ENCODE assay signal across 33 mouse cellular contexts in genomic region chr19:7616231-7616930, GRCm38 (mm10). TPM values are rescaled to one million over a fixed set of nuclear protein-coding genes. Genes with fewer than 3 reads are reported as not detected.
DNase-seq lines count a peak whose midpoint lies in the region; ATAC-seq and TF ChIP-seq lines count a peak whose summit lies in the region.
"Had no signal": no experiment of that assay in that cellular context is flagged by ENCODE, and none has a peak within 500 bp of the region (broad histone marks: within the 10 kb centered on the region; RNA-seq: fewer than 3 reads in every experiment).

No protein-coding gene starts in this region.

- H3K4me2 ChIP-seq in lung, embryonic 14.5 days: no peak overlapping the region
- H3K4me2 ChIP-seq: forebrain, embryonic 13.5 days; heart, embryonic 12.5 days; heart, embryonic 15.5 days; hindbrain, embryonic 14.5 days had no signal

- ATAC-seq in lung, embryonic 14.5 days (ENCODE audit: insufficient read depth): no peak
- ATAC-seq: activated CD4-positive, CD25-positive, alpha-beta regulatory T cell, adult 4 months; forebrain, embryonic 16.5 days; hindbrain, postnatal 0 days; inflammation-experienced regulatory T-cells, adult 6 months had no signal

- peak; percentile 71 for DNase-seq in lung, embryonic 14.5 days
- DNase-seq in lung, adult 18-20 months: no peak
- DNase-seq in lung, postnatal 36 days: peak; percentile 22
- DNase-seq in lung, postnatal 14 days: no peak
- peak; percentile 69 for DNase-seq in NIH3T3 (ENCODE audit: low read depth)
- peak; percentile 4 for DNase-seq in embryonic facial prominence, embryonic 10.5 days (ENCODE audit: low spot score)
- no peak for DNase-seq in thymus, postnatal 14 days
- DNase-seq: adrenal gland, postnatal 10 days; adrenal gland, postnatal 36 days; B cell, adult 2 months; cerebellum, adult 11 months; cerebellum, adult 8-10 months; cerebellum, postnatal 10 days; cerebellum, postnatal 36 days; embryo, embryonic 11 days; gastrocnemius, adult 2 months; gastrocnemius, postnatal 14 days; heart, adult 18-20 months; heart, postnatal 10 days; heart, postnatal 4 days had no signal

- 0 out of 2 replicates have a peak, but pooled peaks cover 3% of the 10 kb centered on the region for H3K4me1 ChIP-seq in lung, embryonic 14.5 days (ENCODE audit: insufficient read depth)
- H3K4me1 ChIP-seq in embryonic facial prominence, embryonic 10.5 days: peaks cover 9% of the 10 kb centered on the region

- 68% methylated on average over 5 of the region's 5 CpGs for WGBS in lung, embryonic 14.5 days
- WGBS in embryonic facial prominence, embryonic 10.5 days: 80% methylated on average over 5 of the region's 5 CpGs

- H3K9me3 ChIP-seq in lung, embryonic 14.5 days (ENCODE audit: low read depth, low read length): no peaks in the 10 kb centered on the region
- no peaks in the 10 kb centered on the region for H3K9me3 ChIP-seq in embryonic facial prominence, embryonic 10.5 days
- H3K9me3 ChIP-seq: forebrain, embryonic 10.5 days; forebrain, embryonic 13.5 days; G1E; heart, embryonic 12.5 days; heart, embryonic 15.5 days had no signal

- no peaks in the 10 kb centered on the region for H3K36me3 ChIP-seq in lung, embryonic 14.5 days (ENCODE audit: insufficient read depth)
- H3K36me3 ChIP-seq in embryonic facial prominence, embryonic 10.5 days (replicated peaks): no peaks in the 10 kb centered on the region
- H3K36me3 ChIP-seq: forebrain, embryonic 10.5 days; G1E; heart, embryonic 12.5 days; heart, embryonic 15.5 days had no signal

- H3K27me3 ChIP-seq in lung, embryonic 14.5 days (ENCODE audit: insufficient read depth, low read length): 0 out of 2 replicates have a peak, but pooled peaks cover 4% of the 10 kb centered on the region
- peaks cover 46% of the 10 kb centered on the region for H3K27me3 ChIP-seq in embryonic facial prominence, embryonic 10.5 days (replicated peaks; ENCODE audit: low read depth, poor library complexity, severe bottlenecking)
- H3K27me3 ChIP-seq: CH12.LX had no signal

- H3K9ac ChIP-seq in lung, embryonic 14.5 days: no peak overlapping the region
- H3K9ac ChIP-seq: forebrain, embryonic 13.5 days; heart, embryonic 12.5 days; heart, embryonic 15.5 days; hindbrain, embryonic 14.5 days had no signal

- TF ChIP-seq CTCF in lung, embryonic 14.5 days (IDR thresholded peaks at IDR 0.05; ENCODE audit: low read depth): no peak

- H3K4me3 ChIP-seq in lung, embryonic 14.5 days (ENCODE audit: low read depth, low read length): no peak overlapping the region
- H3K4me3 ChIP-seq in embryonic facial prominence, embryonic 10.5 days: no peak overlapping the region
- H3K4me3 ChIP-seq: forebrain, embryonic 10.5 days; forebrain, embryonic 13.5 days; gastrocnemius, adult 2 months; heart, embryonic 12.5 days; heart, embryonic 15.5 days had no signal

- H3K27ac ChIP-seq in lung, embryonic 14.5 days (ENCODE audit: low read depth): no peak overlapping the region
- H3K27ac ChIP-seq in embryonic facial prominence, embryonic 10.5 days (replicated peaks): no peak overlapping the region
- H3K27ac ChIP-seq: forebrain, embryonic 10.5 days; forebrain, embryonic 13.5 days; gastrocnemius, adult 2 months; heart, embryonic 15.5 days; hindbrain, embryonic 14.5 days; hindbrain, postnatal 0 days had no signal

RNA-seq across cellular contexts. Expression of gene Hrasls5, which starts 4.0 kb away (rescaled TPM):
- polyA plus RNA-seq in lung, embryonic 14.5 days (2014; fragmentation: Nextera tagmentation; extraction: Ambion mirVana): not detected in 2 replicates
- polyA plus RNA-seq in embryonic facial prominence, embryonic 10.5 days (2016; fragmentation: Nextera tagmentation; extraction: Ambion mirVana): not detected in 2 replicates
- polyA plus RNA-seq: activated CD4-positive, CD25-positive, alpha-beta regulatory T cell, adult 4 months; embryonic facial prominence, embryonic 11.5 days; forebrain, embryonic 10.5 days; forebrain, embryonic 13.5 days; forebrain, embryonic 16.5 days; G1E; heart, embryonic 12.5 days; heart, embryonic 15.5 days; hindbrain, embryonic 11.5 days; hindbrain, embryonic 14.5 days; inflammation-experienced regulatory T-cells, adult 6 months had no signal

RNA-seq across cellular contexts. Expression of gene Lgals12, which starts 9.4 kb away (rescaled TPM):
- polyA plus RNA-seq in lung, embryonic 14.5 days (2014; fragmentation: Nextera tagmentation; extraction: Ambion mirVana): 1.5 TPM in 2 replicates
- 0.08 and 0.24 TPM in 2 replicates for polyA plus RNA-seq in embryonic facial prominence, embryonic 10.5 days (2016; fragmentation: Nextera tagmentation; extraction: Ambion mirVana)
- polyA plus RNA-seq: activated CD4-positive, CD25-positive, alpha-beta regulatory T cell, adult 4 months; G1E; inflammation-experienced regulatory T-cells, adult 6 months had no signal

RNA-seq across cellular contexts. Expression of gene Pla2g16, which starts 59.1 kb away (rescaled TPM):
- polyA plus RNA-seq in lung, embryonic 14.5 days (2014; fragmentation: Nextera tagmentation; extraction: Ambion mirVana): 10.4 and 12.5 TPM in 2 replicates
- 6.5 and 7.3 TPM in 2 replicates for polyA plus RNA-seq in embryonic facial prominence, embryonic 10.5 days (2016; fragmentation: Nextera tagmentation; extraction: Ambion mirVana)
- polyA plus RNA-seq: G1E had no signal

Comparison
In these comparisons a context has a peak if more than half of its experiments do, and no peak if none do; other contexts are left out.
1. DNase-seq: peak in lung, embryonic 14.5 days (single experiment), lung, postnatal 36 days (single experiment), NIH3T3 (single experiment) and embryonic facial prominence, embryonic 10.5 days (single experiment); none in lung, adult 18-20 months (0 of 2), lung, postnatal 14 days (single experiment) and thymus, postnatal 14 days (single experiment).